Mouse (Mus musculus) spleen, adult 2 months (tissue): Measurements from ENCODE around the gene Farp2.

Experiments used
- CTCF ChIP-seq: fragments of 200-500 bp; IDR thresholded peaks from 2 replicates; pipeline ENCODE4 v1.5.1; 2011; ENCODE audit warnings: mild to moderate bottlenecking, inconsistent platforms; ENCODE audit not compliant: insufficient read depth, insufficient read length, insufficient replicate concordance; ENCODE audit errors: extremely low read depth
- POLR2A ChIP-seq: fragments of 200-500 bp; IDR thresholded peaks from 2 replicates; pipeline ENCODE4 v1.6.1; 2011; ENCODE audit warnings: low read depth, low read length, inconsistent platforms

GRCm38 (mm10) chr1:93618948-93619347, 107.1 kb downstream of the Farp2 start:
- TF ChIP-seq CTCF (no peak), POLR2A (no peak)
